Mouse (Mus musculus): ENCODE measurements around the gene Plin2. TPM values are rescaled to one million over a fixed set of nuclear protein-coding genes. Genes with fewer than 3 reads are reported as not detected.
"Not testable (repeated sequence)": the region's sequence is repeated elsewhere in the genome, so short reads cannot be mapped to it uniquely, and the experiment has no call there.

The Plin2 gene
- polyA plus RNA-seq, 1 experiment from 2014 or later, result 144 TPM

DNA sequence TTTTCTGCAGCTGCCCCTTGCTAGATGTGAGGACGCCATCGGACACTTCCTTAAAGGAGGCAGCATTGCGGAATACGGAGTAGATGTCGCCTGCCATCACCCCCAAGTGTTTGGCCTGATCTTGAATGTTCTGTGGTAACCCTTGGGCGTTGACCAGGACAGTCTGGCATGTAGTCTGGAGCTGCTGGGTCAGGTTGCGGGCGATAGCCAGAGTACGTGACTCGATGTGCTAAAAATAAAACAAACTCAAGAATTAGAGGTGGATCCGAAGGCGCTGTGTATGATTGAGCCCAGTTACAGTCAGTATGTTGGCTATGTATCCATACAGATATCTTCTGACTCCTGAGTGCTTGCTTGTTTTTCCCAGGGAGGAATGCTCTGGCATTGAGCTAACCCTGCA lies 12.7 kb downstream of the Plin2 start:
- Histone ChIP-seq H3K9ac (no peak overlapping the region), H3K9me3 (no peaks in the 10 kb centered on the region), H3K27me3 (replicated peaks) (no peaks in the 10 kb centered on the region), H3K4me2 (replicated peaks) (no peak overlapping the region), H3K4me3 (replicated peaks) (no peak overlapping the region), H3K27ac (no peak overlapping the region), H3K4me1 (replicated peaks) (no peaks in the 10 kb centered on the region), H3K36me3 (peaks cover 35% of the 10 kb centered on the region)
- WGBS, result 93% methylated on average over 12 of the region's 12 CpGs
- 0 out of 2 replicates have a peak, but pooled peaks have one; percentile 13 for ATAC-seq

DNA sequence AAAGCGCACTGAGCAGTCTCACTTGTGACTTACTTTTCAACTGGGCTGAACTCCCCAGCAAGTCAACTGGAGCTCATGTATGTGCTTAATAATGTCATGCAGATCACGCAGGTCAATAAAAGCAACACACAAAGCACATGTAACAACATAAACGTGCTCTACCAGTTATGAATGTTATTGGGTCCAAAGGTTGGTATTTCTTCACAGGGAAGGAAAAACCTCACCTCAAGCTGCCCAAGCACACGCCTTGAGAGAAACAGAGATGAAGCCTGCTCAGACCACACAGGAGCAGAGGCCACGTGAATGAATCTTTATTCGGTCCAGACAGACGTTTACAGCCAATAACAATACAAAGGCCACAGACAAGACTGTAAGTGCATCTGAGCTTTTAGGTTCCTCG lies 13.4 kb downstream of the Plin2 start:
- H3K27ac ChIP-seq; H3K4me3 ChIP-seq (replicated peaks); H3K9me3 ChIP-seq; H3K4me2 ChIP-seq (replicated peaks); H3K4me1 ChIP-seq (replicated peaks); H3K27me3 ChIP-seq (replicated peaks); H3K9ac ChIP-seq: not testable (repeated sequence)
- WGBS, result 82% methylated on average over 8 of the region's 8 CpGs
- peak; percentile 91 for ATAC-seq
- peaks cover 35% of the 10 kb centered on the region for H3K36me3 ChIP-seq

DNA sequence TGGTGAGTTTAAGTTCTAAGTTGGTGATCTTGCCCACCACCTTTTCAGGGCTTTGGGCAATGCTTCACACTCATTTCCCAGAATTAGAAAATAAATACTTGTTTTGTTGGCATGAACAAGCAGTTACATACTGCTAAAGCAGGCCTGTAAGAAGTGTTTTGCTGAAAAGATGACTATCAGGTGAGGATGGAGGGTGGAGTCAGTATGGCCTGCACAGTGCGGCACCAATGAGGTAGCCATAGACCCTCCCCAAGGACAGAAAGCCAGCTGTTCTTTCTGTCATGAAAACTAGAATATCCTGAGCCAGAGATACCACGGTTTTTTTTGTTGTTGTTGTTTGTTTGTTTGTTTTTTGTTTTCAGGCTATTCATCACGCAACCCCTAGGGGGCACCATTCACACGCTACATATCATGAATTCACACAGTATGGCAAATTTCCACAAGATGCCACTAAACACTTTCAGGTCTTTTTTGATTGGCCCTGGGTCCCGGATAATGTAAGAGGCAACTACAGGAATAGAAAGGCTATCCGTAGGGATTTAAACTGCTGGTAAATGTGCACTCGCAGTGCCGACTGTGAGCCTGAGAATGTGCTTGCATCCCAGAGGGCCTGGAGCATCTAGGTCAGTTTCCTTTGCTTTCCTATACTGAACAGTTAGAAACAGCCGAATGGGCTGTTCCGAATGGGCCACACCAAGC lies 18.0 kb downstream of the Plin2 start:
- Histone ChIP-seq H3K4me1 (replicated peaks) (no peaks in the 10 kb centered on the region), H3K4me2 (replicated peaks) (no peak overlapping the region), H3K9ac (no peak overlapping the region), H3K36me3 (no peaks in the 10 kb centered on the region), H3K4me3 (replicated peaks) (no peak overlapping the region), H3K9me3 (no peaks in the 10 kb centered on the region), H3K27me3 (replicated peaks) (no peaks in the 10 kb centered on the region), H3K27ac (no peak overlapping the region)
- WGBS, result 76% methylated on average over 10 of the region's 10 CpGs
- no peak for ATAC-seq

DNA sequence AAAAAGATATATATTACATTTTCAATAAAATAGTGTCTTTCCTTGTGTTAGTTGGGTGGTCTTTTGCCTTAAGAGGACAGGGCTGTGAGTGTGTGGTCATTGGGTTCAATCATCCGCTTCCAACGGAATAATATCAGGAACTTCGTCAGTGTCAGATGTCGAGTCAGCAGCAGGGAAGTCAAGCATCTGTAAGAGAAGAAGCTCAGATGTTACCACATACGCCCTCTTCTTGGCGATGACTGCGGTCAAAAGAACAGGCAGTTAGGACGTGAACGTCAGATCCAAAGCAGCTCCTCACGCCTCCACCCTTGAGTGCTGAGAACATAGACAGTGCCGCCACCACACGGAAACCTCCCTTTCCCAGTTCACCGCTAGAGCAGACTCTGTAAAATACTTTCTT lies 21.5 kb downstream of the Plin2 start:
- not testable (repeated sequence) for H3K4me3 ChIP-seq (replicated peaks); ATAC-seq; H3K27me3 ChIP-seq (replicated peaks); H3K9me3 ChIP-seq; H3K4me2 ChIP-seq (replicated peaks); H3K36me3 ChIP-seq; H3K27ac ChIP-seq; H3K9ac ChIP-seq; H3K4me1 ChIP-seq (replicated peaks)
- 92% methylated on average over 11 of the region's 13 CpGs for WGBS

DNA sequence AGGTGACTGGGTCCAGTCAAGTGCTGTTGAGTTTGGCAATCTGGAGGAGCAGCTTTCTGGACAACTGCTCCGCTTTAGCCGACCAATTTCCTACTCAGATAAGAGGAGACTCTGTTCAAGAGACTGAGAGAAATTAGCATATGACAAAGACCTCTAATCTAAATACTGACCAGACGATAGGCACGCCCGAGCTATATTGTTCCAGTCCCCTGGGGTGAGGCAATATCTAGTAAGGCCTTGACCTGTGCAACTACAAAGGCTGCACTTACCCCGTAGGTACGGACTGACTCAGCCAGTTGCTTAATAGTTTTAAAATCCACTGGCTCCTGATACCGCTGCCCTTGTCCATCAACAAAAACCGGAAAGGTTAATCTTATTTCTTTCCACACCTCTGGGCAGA lies 32.3 kb downstream of the Plin2 start:
- not testable (repeated sequence) for ATAC-seq

DNA sequence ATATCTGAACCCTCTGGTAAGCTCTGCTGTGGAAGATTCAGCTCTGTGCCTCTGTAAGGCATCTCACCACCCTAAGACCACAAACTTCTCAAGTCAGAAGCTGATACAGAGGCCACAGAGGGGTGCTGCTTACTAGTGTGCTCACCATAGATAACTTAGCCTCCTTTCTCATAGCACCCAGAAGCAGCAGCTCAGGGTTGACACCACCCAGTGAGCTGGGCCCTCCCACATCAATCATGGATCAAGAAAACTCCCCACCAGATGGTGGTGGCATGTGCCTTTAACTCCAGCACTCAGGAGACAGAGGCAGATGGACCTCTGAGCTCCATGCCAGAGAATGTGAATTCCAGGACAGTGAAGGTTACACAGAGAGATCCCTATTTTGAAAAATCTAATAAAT lies 35.0 kb downstream of the Plin2 start:
- H3K36me3 ChIP-seq; H3K4me3 ChIP-seq (replicated peaks); H3K4me1 ChIP-seq (replicated peaks); H3K27me3 ChIP-seq (replicated peaks); H3K9me3 ChIP-seq; H3K27ac ChIP-seq; H3K9ac ChIP-seq; H3K4me2 ChIP-seq (replicated peaks): not testable (repeated sequence)
- ATAC-seq, result peak; percentile 51; the same call in 1 of the 2 replicates

More for the DNA sequence above, 32.3 kb downstream of the Plin2 start:
- WGBS, result 78% methylated on average over 9 of the region's 9 CpGs
- H3K4me2 ChIP-seq (replicated peaks); H3K4me3 ChIP-seq (replicated peaks); H3K9me3 ChIP-seq; H3K9ac ChIP-seq; H3K36me3 ChIP-seq; H3K27me3 ChIP-seq (replicated peaks); H3K27ac ChIP-seq; H3K4me1 ChIP-seq (replicated peaks): not testable (repeated sequence)

DNA sequence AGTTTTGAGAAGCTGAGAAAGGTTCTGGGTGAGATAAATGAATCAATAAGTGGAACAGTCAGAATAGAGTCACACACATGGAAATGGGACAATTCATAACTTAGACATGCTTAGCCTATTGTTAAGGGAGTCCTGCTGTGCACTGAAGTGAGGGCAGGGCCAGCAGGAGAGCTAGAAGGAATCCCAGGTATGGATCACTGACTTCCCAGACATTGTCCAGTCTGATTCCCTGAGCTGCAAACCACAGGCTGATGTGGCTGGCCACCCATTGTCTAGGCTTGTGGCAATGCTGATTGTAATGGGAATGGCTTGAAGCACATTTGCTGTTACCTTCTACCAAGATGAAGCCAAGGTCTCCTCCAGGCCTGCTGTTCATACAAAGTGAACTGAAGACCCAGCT lies 35.5 kb downstream of the Plin2 start:
- not testable (repeated sequence) for H3K4me2 ChIP-seq (replicated peaks); ATAC-seq; H3K4me1 ChIP-seq (replicated peaks); H3K27me3 ChIP-seq (replicated peaks); H3K9ac ChIP-seq; H3K9me3 ChIP-seq; H3K4me3 ChIP-seq (replicated peaks); H3K27ac ChIP-seq; H3K36me3 ChIP-seq

DNA sequence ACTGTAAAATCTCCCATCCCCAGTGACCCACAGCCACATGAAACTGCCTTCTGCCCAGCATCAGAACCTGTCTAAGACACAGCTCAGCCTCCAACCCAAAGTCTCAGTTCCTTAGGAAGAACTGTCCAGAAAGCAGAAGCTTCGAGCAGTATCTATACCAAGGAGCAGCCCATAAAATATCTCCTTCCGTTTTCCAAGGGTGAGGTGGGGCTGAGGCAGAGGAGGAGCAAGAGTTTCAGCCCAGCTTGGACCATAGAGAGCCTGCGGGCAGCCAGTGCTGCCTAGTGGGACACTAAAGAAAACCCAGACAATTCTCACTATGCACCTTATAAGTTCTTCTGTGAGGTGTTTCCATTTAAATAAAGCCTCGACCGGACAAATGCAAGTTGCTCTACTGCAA lies 37.3 kb downstream of the Plin2 start:
- peak; percentile 85 for ATAC-seq
- 69% methylated on average over 5 of the region's 5 CpGs for WGBS
- not testable (repeated sequence) for H3K9me3 ChIP-seq; H3K4me2 ChIP-seq (replicated peaks); H3K27me3 ChIP-seq (replicated peaks); H3K36me3 ChIP-seq; H3K27ac ChIP-seq; H3K4me3 ChIP-seq (replicated peaks); H3K4me1 ChIP-seq (replicated peaks); H3K9ac ChIP-seq

DNA sequence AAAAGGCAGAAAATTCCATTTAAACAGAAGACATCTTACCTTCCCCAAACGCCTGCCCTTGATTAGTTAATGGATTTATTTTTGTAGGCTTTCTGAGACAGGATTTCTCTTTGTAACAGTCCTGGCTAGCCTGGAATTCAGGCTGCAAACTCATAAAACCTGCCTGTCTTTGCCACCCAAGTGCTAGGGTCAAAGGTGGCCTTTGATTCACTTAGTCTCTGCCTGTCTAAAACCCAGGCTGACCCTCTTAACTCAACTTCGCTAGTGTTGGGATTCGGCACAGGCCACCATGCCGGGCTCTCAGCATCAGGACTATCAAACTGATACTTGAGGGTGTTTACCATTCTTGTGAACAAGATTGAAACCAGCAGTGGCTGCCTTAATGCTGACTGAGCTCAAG lies 38.0 kb downstream of the Plin2 start:
- Histone ChIP-seq H3K9me3 (no peaks in the 10 kb centered on the region), H3K4me2 (replicated peaks) (no peak overlapping the region), H3K4me3 (replicated peaks) (no peak overlapping the region), H3K9ac (no peak overlapping the region), H3K27ac (no peak overlapping the region), H3K36me3 (no peaks in the 10 kb centered on the region), H3K4me1 (replicated peaks) (peaks cover 2% of the 10 kb centered on the region; the same call in 1 of the 2 replicates), H3K27me3 (replicated peaks) (no peaks in the 10 kb centered on the region)
- 30% methylated on average over 4 of the region's 4 CpGs for WGBS
- no peak for ATAC-seq

DNA sequence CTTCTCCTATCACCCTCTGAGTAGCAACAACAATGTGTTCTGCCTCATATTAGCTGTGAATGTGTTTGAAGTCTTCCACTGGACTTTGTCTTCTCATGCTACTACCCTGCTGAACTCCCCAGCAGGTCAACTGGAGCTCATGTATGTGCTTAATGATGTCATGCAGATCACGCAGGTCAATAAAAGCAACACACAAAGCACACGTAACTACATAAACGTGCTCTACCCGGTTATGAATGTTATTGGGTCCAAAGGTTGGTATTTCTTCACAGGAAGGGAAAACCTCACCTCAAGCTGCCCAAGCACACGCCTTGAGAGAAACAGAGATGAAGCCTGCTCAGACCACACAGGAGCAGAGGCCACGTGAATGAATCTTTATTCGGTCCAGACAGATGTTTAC lies 43.4 kb downstream of the Plin2 start:
- not testable (repeated sequence) for H3K36me3 ChIP-seq; H3K9ac ChIP-seq; H3K4me2 ChIP-seq (replicated peaks); H3K4me1 ChIP-seq (replicated peaks); H3K9me3 ChIP-seq; H3K4me3 ChIP-seq (replicated peaks); H3K27me3 ChIP-seq (replicated peaks)
- ATAC-seq, result peak; percentile 93
- 0 out of 2 replicates have a peak overlapping the region, but pooled peaks have one; percentile 40 for H3K27ac ChIP-seq
- 66% methylated on average over 7 of the region's 7 CpGs for WGBS

DNA sequence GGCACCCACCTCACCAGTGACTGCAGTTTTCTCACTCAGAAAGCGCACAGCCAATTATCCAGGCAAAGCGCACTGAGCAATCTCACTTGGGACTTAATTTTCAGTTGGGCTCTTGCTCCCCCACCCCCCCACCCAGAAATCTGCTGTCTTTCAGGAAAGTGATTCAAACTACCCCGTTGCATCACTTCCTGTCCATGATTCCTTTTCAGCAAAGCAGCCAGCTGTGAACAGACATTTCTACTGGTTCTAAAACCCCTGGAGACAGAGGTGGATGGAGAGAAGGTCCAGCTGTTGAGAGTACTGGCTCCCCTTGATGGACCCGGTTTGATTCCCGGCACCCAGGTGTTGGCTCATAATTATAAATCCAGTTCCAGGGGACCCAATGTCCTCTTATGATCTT lies 44.4 kb downstream of the Plin2 start:
- ATAC-seq, result no peak
- no peak overlapping the region for H3K9ac ChIP-seq
- no peaks in the 10 kb centered on the region for H3K36me3 ChIP-seq
- no peak overlapping the region for H3K27ac ChIP-seq
- 89% methylated on average over 5 of the region's 5 CpGs for WGBS
- no peak overlapping the region for H3K4me2 ChIP-seq (replicated peaks)
- H3K9me3 ChIP-seq, result no peaks in the 10 kb centered on the region
- H3K27me3 ChIP-seq (replicated peaks), result no peaks in the 10 kb centered on the region
- H3K4me1 ChIP-seq (replicated peaks), result no peaks in the 10 kb centered on the region
- H3K4me3 ChIP-seq (replicated peaks), result no peak overlapping the region

DNA sequence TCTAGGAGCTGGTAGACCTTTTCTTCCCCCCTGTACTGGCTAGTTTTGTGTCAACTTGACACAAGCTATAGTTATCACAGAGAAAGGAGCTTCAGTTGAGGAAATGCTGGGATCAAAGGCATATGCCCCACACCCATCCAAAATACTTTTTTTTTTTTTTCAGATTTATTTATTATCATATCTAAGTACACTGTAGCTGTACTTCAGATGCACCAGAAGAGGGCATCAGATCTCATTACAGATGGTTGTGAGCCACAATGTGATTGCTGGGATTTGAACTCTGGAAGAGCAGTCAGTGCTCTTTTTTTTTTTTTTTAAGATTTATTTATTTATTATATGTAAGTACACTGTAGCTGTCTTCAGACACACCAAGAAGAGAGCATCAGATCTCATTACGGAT lies 47.3 kb downstream of the Plin2 start:
- H3K4me3 ChIP-seq (replicated peaks); ATAC-seq: not testable (repeated sequence)

DNA sequence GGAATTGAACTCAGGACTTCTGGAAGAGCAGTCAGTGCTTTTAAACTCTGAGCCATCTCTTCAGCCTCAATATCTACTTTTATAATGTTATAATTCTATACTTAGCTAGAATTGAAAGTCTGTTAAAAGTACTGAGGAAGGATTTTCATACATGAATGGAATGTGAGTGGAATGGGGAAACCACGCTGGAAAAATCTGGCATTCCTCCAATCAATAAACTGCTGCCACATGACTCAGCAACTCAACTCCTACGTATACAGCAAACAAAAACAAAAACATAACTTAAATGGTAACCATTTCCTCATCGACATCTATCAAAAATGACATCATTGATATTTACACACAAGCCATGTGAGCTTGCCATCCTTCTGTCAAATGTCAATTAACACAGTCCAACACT lies 47.7 kb downstream of the Plin2 start:
- 56% methylated on average over 3 of the region's 3 CpGs for WGBS
- Histone ChIP-seq H3K4me2 (replicated peaks) (no peak overlapping the region), H3K36me3 (no peaks in the 10 kb centered on the region), H3K9me3 (no peaks in the 10 kb centered on the region), H3K27ac (no peak overlapping the region), H3K4me3 (replicated peaks) (no peak overlapping the region), H3K27me3 (replicated peaks) (no peaks in the 10 kb centered on the region), H3K9ac (no peak overlapping the region), H3K4me1 (replicated peaks) (no peaks in the 10 kb centered on the region)
- no peak for ATAC-seq

More for the DNA sequence above, 47.3 kb downstream of the Plin2 start:
- not testable (repeated sequence) for H3K27ac ChIP-seq; H3K9ac ChIP-seq; H3K9me3 ChIP-seq; H3K36me3 ChIP-seq; H3K4me1 ChIP-seq (replicated peaks); H3K27me3 ChIP-seq (replicated peaks); H3K4me2 ChIP-seq (replicated peaks)
- 87% methylated on average over 1 of the region's 1 CpGs for WGBS

All from intestine, embryonic 15.5 days (tissue).